ENCODE assay signal across 9 mouse cellular contexts in genomic region chr6:34515098-34515782, GRCm38 (mm10). TPM values are rescaled to one million over a fixed set of nuclear protein-coding genes. Genes with fewer than 3 reads are reported as not detected.
A peak's percentile ranks its signal among the peaks of the same experiment; 100 is the strongest.
DNase-seq lines count a peak whose midpoint lies in the region; ATAC-seq and TF ChIP-seq lines count a peak whose summit lies in the region.
"Had no signal": no experiment of that assay in that cellular context is flagged by ENCODE, and none has a peak within 500 bp of the region (broad histone marks: within the 10 kb centered on the region; RNA-seq: fewer than 3 reads in every experiment).

No protein-coding gene starts in this region.

- 0 out of 2 replicates have a peak, but pooled peaks have one; percentile 5 for TF ChIP-seq CTCF in intestine, postnatal 0 days (IDR thresholded peaks at IDR 0.05; ENCODE audit: low read depth)

- no peaks in the 10 kb centered on the region for H3K36me3 ChIP-seq in intestine, embryonic 14.5 days (ENCODE audit: control insufficient read depth, insufficient read depth, low read length)
- no peaks in the 10 kb centered on the region for H3K36me3 ChIP-seq in intestine, embryonic 16.5 days (ENCODE audit: control insufficient read depth, insufficient read depth, low read length)
- no peaks in the 10 kb centered on the region for H3K36me3 ChIP-seq in intestine, postnatal 0 days (ENCODE audit: control insufficient read depth, insufficient read depth)
- H3K36me3 ChIP-seq: neural tube, embryonic 13.5 days had no signal

- no peaks in the 10 kb centered on the region for H3K27me3 ChIP-seq in intestine, embryonic 14.5 days (replicated peaks; ENCODE audit: control insufficient read depth, insufficient read depth, low read length)
- no peaks in the 10 kb centered on the region for H3K27me3 ChIP-seq in intestine, embryonic 16.5 days (replicated peaks; ENCODE audit: control insufficient read depth, insufficient read depth, low read length)
- no peaks in the 10 kb centered on the region for H3K27me3 ChIP-seq in intestine, postnatal 0 days (replicated peaks; ENCODE audit: control insufficient read depth, insufficient read depth, low read length)
- H3K27me3 ChIP-seq: neural tube, embryonic 13.5 days had no signal

- H3K4me3 ChIP-seq in intestine, embryonic 14.5 days (ENCODE audit: low read depth, low read length) = no peak overlapping the region
- H3K4me3 ChIP-seq in intestine, embryonic 16.5 days (ENCODE audit: low read length) = no peak overlapping the region
- H3K4me3 ChIP-seq in intestine, postnatal 0 days (ENCODE audit: low read depth, low read length) = no peak overlapping the region
- H3K4me3 ChIP-seq: neural tube, embryonic 13.5 days had no signal

- 0 out of 2 replicates have a peak, but pooled peaks have one; percentile 32 for ATAC-seq in intestine, embryonic 14.5 days (replicated peaks; ENCODE audit: low FRiP score, low TSS enrichment, low read depth)
- no peak for ATAC-seq in intestine, embryonic 16.5 days
- ATAC-seq in intestine, postnatal 0 days = no peak
- ATAC-seq: activated CD4-positive, CD25-positive, alpha-beta regulatory T cell, adult 4 months had no signal

- peaks cover 13% of the 10 kb centered on the region for H3K4me1 ChIP-seq in intestine, embryonic 14.5 days (replicated peaks; ENCODE audit: control insufficient read depth, insufficient read depth, low read length)
- H3K4me1 ChIP-seq in intestine, embryonic 16.5 days (ENCODE audit: control insufficient read depth, insufficient read depth, low read length) = peaks cover 13% of the 10 kb centered on the region
- no peaks in the 10 kb centered on the region for H3K4me1 ChIP-seq in intestine, postnatal 0 days (replicated peaks; ENCODE audit: control insufficient read depth, insufficient read depth, low read length)
- H3K4me1 ChIP-seq: neural tube, embryonic 13.5 days had no signal

- H3K9me3 ChIP-seq in intestine, embryonic 14.5 days (ENCODE audit: control insufficient read depth, low read length) = no peaks in the 10 kb centered on the region
- no peaks in the 10 kb centered on the region for H3K9me3 ChIP-seq in intestine, embryonic 16.5 days (ENCODE audit: control insufficient read depth, low read length)
- H3K9me3 ChIP-seq in intestine, postnatal 0 days (ENCODE audit: control insufficient read depth) = no peaks in the 10 kb centered on the region
- H3K9me3 ChIP-seq: neural tube, embryonic 13.5 days had no signal

- peak overlapping the region; percentile 29; the same call in 1 of the 2 replicates for H3K4me2 ChIP-seq in intestine, embryonic 14.5 days (ENCODE audit: low read length)
- no peak overlapping the region for H3K4me2 ChIP-seq in intestine, embryonic 16.5 days (ENCODE audit: low read depth, low read length)
- H3K4me2 ChIP-seq in intestine, postnatal 0 days (replicated peaks; ENCODE audit: low read depth) = 0 out of 2 replicates have a peak overlapping the region, but pooled peaks have one; percentile 2
- H3K4me2 ChIP-seq: neural tube, embryonic 13.5 days had no signal

- peak overlapping the region; percentile 57; the same call in 1 of the 2 replicates for H3K27ac ChIP-seq in intestine, embryonic 14.5 days (ENCODE audit: low read depth)
- H3K27ac ChIP-seq in intestine, embryonic 16.5 days (ENCODE audit: low read length) = no peak overlapping the region
- no peak overlapping the region for H3K27ac ChIP-seq in intestine, postnatal 0 days (ENCODE audit: low read depth, low read length)
- H3K27ac ChIP-seq: neural tube, embryonic 13.5 days had no signal

- WGBS in intestine, embryonic 14.5 days = 41% methylated on average over 10 of the region's 10 CpGs
- WGBS in intestine, embryonic 16.5 days = 48% methylated on average over 10 of the region's 10 CpGs
- WGBS in intestine, postnatal 0 days = 52% methylated on average over 10 of the region's 10 CpGs

- peak; percentile 53 for DNase-seq in intestine, embryonic 14.5 days (ENCODE audit: low spot score)
- DNase-seq in 3T3-L1 (ENCODE audit: low read depth, low spot score) = peak; percentile 70
- peak; percentile 34 for DNase-seq in brain, adult 2 months (ENCODE audit: low read depth, low spot score)
- DNase-seq in thymus, postnatal 0 days (ENCODE audit: low spot score) = no peak
- no peak for DNase-seq in thymus, postnatal 4 days

- H3K9ac ChIP-seq in intestine, embryonic 14.5 days (ENCODE audit: low read length) = no peak overlapping the region
- H3K9ac ChIP-seq in intestine, embryonic 16.5 days (ENCODE audit: low read depth, low read length) = no peak overlapping the region
- H3K9ac ChIP-seq in intestine, postnatal 0 days (ENCODE audit: low read depth, low read length) = no peak overlapping the region
- H3K9ac ChIP-seq: neural tube, embryonic 13.5 days had no signal

RNA-seq across cellular contexts. Expression of gene Bpgm, which starts 39.2 kb away (rescaled TPM):
- polyA plus RNA-seq in intestine, embryonic 14.5 days (2014; fragmentation: Nextera tagmentation; extraction: Ambion mirVana) = 30.4 and 38.1 TPM in 2 replicates
- 49.3 and 54.4 TPM in 2 replicates for polyA plus RNA-seq in intestine, embryonic 16.5 days (2015; fragmentation: Nextera tagmentation; extraction: Ambion mirVana)
- 70.8 and 73.1 TPM in 2 replicates for polyA plus RNA-seq in intestine, postnatal 0 days (2015; fragmentation: Nextera tagmentation; extraction: Ambion mirVana)
- polyA plus RNA-seq in thymus, postnatal 0 days (2015; fragmentation: Nextera tagmentation; extraction: Ambion mirVana) = 38.0 and 39.0 TPM in 2 replicates

Comparison
In these comparisons a context has a peak if more than half of its experiments do, and no peak if none do; other contexts are left out.
1. DNase-seq: peak in intestine, embryonic 14.5 days (single experiment), 3T3-L1 (single experiment) and brain, adult 2 months (single experiment); none in thymus, postnatal 0 days (single experiment) and thymus, postnatal 4 days (single experiment).